Mouse (Mus musculus) erythroblast, embryonic 14.5 days (primary cell): ENCODE data around the gene 6430531B16Rik. TPM values are rescaled to one million over a fixed set of nuclear protein-coding genes. Genes with fewer than 3 reads are reported as not detected.

Experiments used
- H3K27me3 ChIP-seq: 2 replicates; pipeline ENCODE4 v1.6.1; 2012; ENCODE audit warnings: inconsistent platforms; ENCODE audit not compliant: control insufficient read depth
- H3K36me3 ChIP-seq: 2 replicates; pipeline ENCODE4 v1.6.1; 2012; ENCODE audit warnings: mild to moderate bottlenecking, inconsistent platforms; ENCODE audit not compliant: control insufficient read depth
- H3K4me1 ChIP-seq: 2 replicates; pipeline ENCODE4 v1.6.1; 2012; ENCODE audit warnings: inconsistent platforms; ENCODE audit not compliant: control insufficient read depth
- H3K4me3 ChIP-seq: replicated peaks from 2 replicates; pipeline ENCODE3; 2012; ENCODE audit warnings: moderate library complexity, mild to moderate bottlenecking, inconsistent platforms
- H3K9me3 ChIP-seq: 2 replicates; pipeline ENCODE4 v1.6.1; 2012; ENCODE audit warnings: low read length, inconsistent platforms, mixed read lengths; ENCODE audit not compliant: control insufficient read depth
- GATA1 ChIP-seq: IDR thresholded peaks from 2 replicates; pipeline ENCODE4 v1.6.1; 2012; ENCODE audit warnings: low read length, inconsistent platforms, mixed read lengths
- TAL1 ChIP-seq: IDR thresholded peaks from 3 replicates; pipeline ENCODE4 v1.6.1; 2012; ENCODE audit warnings: low read length, inconsistent platforms, mixed read lengths
- polyA plus RNA-seq: library from polyadenylated mRNA; stranded (reverse); fragments of >175 nt; gene quantifications from 2 replicates; pipeline ENCODE4 v1.2.3, GENCODE M21; 2012

6430531B16Rik gene
- polyA plus RNA-seq, 1 experiment, result not detected

DNA sequence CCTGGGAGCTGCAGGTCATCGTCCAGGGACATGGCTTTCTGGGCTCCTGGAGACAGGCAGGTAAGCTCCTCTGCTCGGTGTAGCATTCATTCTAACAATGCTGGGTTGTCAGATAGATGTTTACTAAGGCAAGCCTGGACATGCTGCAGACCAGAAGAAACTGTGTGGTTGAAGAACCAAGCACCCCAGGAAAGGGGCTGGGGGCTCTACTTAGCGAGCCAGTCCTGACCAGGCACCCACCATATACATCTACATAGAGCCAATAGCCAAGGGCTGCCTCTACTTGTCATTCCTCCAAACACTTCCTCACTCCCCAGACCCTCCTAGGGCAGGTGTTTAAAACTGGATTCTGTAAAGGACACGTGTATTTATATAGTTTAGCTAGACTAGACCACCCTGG is 15.6 kb upstream of the 6430531B16Rik start:
- peaks cover 51% of the 10 kb centered on the region for H3K36me3 ChIP-seq
- H3K27me3 ChIP-seq, result no peaks in the 10 kb centered on the region
- H3K9me3 ChIP-seq, result no peaks in the 10 kb centered on the region
- H3K4me1 ChIP-seq, result peaks cover 4% of the 10 kb centered on the region
- no peak overlapping the region for H3K4me3 ChIP-seq
- TF ChIP-seq GATA1 (no peak), TAL1 (no peak)

- H3K4me3 ChIP-seq, result no peak overlapping the region
- H3K9me3 ChIP-seq, result no peaks in the 10 kb centered on the region
- peaks cover 45% of the 10 kb centered on the region for H3K36me3 ChIP-seq
- H3K4me1 ChIP-seq, result peaks cover 4% of the 10 kb centered on the region
- no peaks in the 10 kb centered on the region for H3K27me3 ChIP-seq
- TF ChIP-seq TAL1 (no peak), GATA1 (no peak)
These were observed 15.0 kb upstream of the 6430531B16Rik start for GRCm38 (mm10) chr7:139993532-139993931.

- H3K9me3 ChIP-seq, result no peaks in the 10 kb centered on the region
- no peak within 1 kb of the TSS for H3K4me3 ChIP-seq
- TF ChIP-seq GATA1, result no peak
- TF ChIP-seq TAL1, result no peak
- no peaks in the 10 kb centered on the region for H3K27me3 ChIP-seq
- H3K4me1 ChIP-seq, result peaks cover 4% of the 10 kb centered on the region
- H3K36me3 ChIP-seq, result peaks cover 33% of the 10 kb centered on the region
These were observed 13.9 kb upstream of the 6430531B16Rik start, which contains the start of gene Adam8 for GRCm38 (mm10) chr7:139992406-139992805. Adam8 (minus strand) TSS chr7:139992562.

DNA sequence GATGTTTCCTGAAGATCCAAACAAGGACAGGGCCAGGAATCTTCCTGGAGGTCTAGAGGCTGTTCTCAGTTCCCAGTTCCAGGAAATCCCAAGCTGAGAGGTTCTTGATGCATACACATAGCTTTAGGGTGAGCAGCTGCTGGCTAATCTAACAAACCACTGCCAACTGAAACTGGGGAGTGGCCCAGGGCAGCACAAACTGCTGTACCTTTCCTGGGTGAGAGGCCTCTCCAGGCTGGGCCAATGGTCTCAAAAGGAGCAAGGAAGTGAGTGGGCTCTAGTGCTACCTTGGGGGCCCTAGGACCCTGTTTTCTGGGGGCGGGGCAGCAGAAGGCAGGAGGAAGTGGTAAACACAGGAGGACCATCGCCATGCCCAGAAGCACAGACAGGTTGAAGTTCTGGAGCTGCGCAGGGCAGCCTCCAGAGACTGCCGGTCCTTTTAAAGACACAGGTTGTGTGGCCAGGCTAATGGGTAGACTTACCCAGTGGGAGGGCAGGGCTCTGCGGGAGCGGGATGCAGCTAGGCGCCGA is 12.4 kb upstream of the 6430531B16Rik start:
- H3K9me3 ChIP-seq, result no peaks in the 10 kb centered on the region
- peaks cover 4% of the 10 kb centered on the region for H3K4me1 ChIP-seq
- no peaks in the 10 kb centered on the region for H3K27me3 ChIP-seq
- H3K36me3 ChIP-seq, result peaks cover 19% of the 10 kb centered on the region
- H3K4me3 ChIP-seq, result no peak overlapping the region
- TF ChIP-seq TAL1 (no peak), GATA1 (no peak)

DNA sequence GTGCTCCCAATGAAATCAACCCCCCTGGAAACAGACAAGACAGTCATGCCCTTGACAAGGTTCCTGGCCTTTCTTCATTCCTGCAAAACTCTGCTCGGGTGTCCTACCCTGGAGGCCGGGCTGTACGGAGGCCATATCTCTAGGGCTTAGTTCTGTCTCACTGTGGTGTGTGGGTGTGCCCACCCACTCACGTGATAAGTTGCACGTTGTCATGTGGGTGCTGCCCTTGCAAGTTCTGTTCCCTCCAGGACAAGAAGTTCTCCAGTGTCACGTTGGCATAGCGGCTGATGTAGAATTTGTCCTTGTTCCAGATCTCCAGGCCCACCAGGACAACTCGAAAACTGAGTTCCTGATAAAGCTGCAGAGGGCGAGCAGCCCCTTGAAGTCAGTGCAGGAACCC is 9.7 kb upstream of the 6430531B16Rik start:
- TF ChIP-seq GATA1 (no peak), TAL1 (no peak)
- H3K4me3 ChIP-seq, result no peak overlapping the region
- H3K4me1 ChIP-seq, result peaks cover 4% of the 10 kb centered on the region
- H3K27me3 ChIP-seq, result no peaks in the 10 kb centered on the region
- H3K9me3 ChIP-seq, result no peaks in the 10 kb centered on the region
- no peaks in the 10 kb centered on the region for H3K36me3 ChIP-seq

- Histone ChIP-seq H3K27me3 (no peaks in the 10 kb centered on the region), H3K4me3 (no peak overlapping the region), H3K9me3 (no peaks in the 10 kb centered on the region), H3K4me1 (no peaks in the 10 kb centered on the region), H3K36me3 (no peaks in the 10 kb centered on the region)
- TF ChIP-seq GATA1 (no peak), TAL1 (no peak)
These were observed 6.0 kb upstream of the 6430531B16Rik start for GRCm38 (mm10) chr7:139984505-139984904.

DNA sequence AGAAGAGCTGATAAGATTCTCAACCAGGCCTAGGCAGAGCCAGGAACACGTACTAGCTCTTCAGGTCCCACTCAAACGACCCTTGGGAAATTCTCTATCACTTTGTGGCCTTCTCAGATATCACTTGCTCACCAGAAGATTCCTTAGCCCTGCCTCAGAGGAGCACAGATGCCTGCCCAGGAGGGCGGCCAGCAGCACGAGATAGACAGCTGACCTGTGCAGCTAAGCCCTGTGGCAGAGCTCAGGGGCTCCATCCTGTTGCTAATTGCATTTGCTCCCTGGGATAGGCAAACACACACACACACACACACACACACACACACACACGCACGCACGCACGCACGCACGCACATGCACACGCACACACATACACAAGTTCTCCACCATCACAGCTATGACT is 3.5 kb upstream of the 6430531B16Rik start:
- Histone ChIP-seq H3K27me3 (no peaks in the 10 kb centered on the region; the same call in 1 of the 2 replicates), H3K4me3 (no peak overlapping the region), H3K4me1 (peaks cover 13% of the 10 kb centered on the region), H3K9me3 (no peaks in the 10 kb centered on the region), H3K36me3 (no peaks in the 10 kb centered on the region)
- no peak for TF ChIP-seq TAL1
- no peak for TF ChIP-seq GATA1

- TF ChIP-seq TAL1 (no peak), GATA1 (no peak)
- Histone ChIP-seq H3K4me3 (no peak overlapping the region), H3K4me1 (peaks cover 13% of the 10 kb centered on the region), H3K36me3 (no peaks in the 10 kb centered on the region), H3K27me3 (no peaks in the 10 kb centered on the region; the same call in 1 of the 2 replicates), H3K9me3 (no peaks in the 10 kb centered on the region)
These were observed 2.2 kb upstream of the 6430531B16Rik start for GRCm38 (mm10) chr7:139980778-139981177.

GRCm38 (mm10) chr7:139979011-139979719 is 610 bp upstream of the 6430531B16Rik start:
- H3K4me1 ChIP-seq, result peaks cover 13% of the 10 kb centered on the region

GRCm38 (mm10) chr7:139975471-139975870 is 3.1 kb downstream of the 6430531B16Rik start:
- Histone ChIP-seq H3K36me3 (no peaks in the 10 kb centered on the region), H3K27me3 (no peaks in the 10 kb centered on the region; the same call in 1 of the 2 replicates), H3K4me1 (peaks cover 13% of the 10 kb centered on the region), H3K4me3 (no peak overlapping the region), H3K9me3 (no peaks in the 10 kb centered on the region)
- TF ChIP-seq GATA1, result no peak
- no peak for TF ChIP-seq TAL1

More at GRCm38 (mm10) chr7:139979011-139979719, 610 bp upstream of the 6430531B16Rik start:
- no peaks in the 10 kb centered on the region; the same call in 1 of the 2 replicates for H3K27me3 ChIP-seq
- TF ChIP-seq GATA1, result no peak
- TF ChIP-seq TAL1, result no peak
- no peak overlapping the region for H3K4me3 ChIP-seq
- no peaks in the 10 kb centered on the region for H3K9me3 ChIP-seq
- H3K36me3 ChIP-seq, result no peaks in the 10 kb centered on the region
